Mouse (Mus musculus) kidney, adult 2 months (tissue): ENCODE results near the gene Vasn. TPM values are rescaled to one million over a fixed set of nuclear protein-coding genes. Genes with fewer than 3 reads are reported as not detected.
"Not testable (repeated sequence)": the region's sequence is repeated elsewhere in the genome, so short reads cannot be mapped to it uniquely, and the experiment has no call there.

ENCODE experiments used
- DNase-seq: peaks from one replicate; pipeline ENCODE4 v3.0.0; 2021
- H3K27ac ChIP-seq: fragments of 200-500 bp; 2 replicates; pipeline ENCODE4 v1.5.1; 2012; ENCODE audit warnings: low read depth, low read length, control low read depth, inconsistent platforms; ENCODE audit not compliant: insufficient read depth
- H3K27me3 ChIP-seq: fragments of 200-500 bp; replicated peaks from 2 replicates; pipeline ENCODE4 v1.6.1; 2012; ENCODE audit warnings: mild to moderate bottlenecking, moderate library complexity, low read length, inconsistent platforms; ENCODE audit not compliant: control insufficient read depth, insufficient read depth
- H3K36me3 ChIP-seq: fragments of 200-500 bp; 2 replicates; pipeline ENCODE4 v1.6.1; 2012; ENCODE audit warnings: mild to moderate bottlenecking, moderate library complexity, low read length, inconsistent platforms; ENCODE audit not compliant: control insufficient read depth, insufficient read depth
- H3K4me1 ChIP-seq: fragments of 200-500 bp; 2 replicates; pipeline ENCODE4 v1.6.1; 2011; ENCODE audit warnings: low read length; ENCODE audit not compliant: control insufficient read depth, insufficient read depth
- H3K4me3 ChIP-seq: fragments of 200-500 bp; 2 replicates; pipeline ENCODE4 v1.5.1; 2011; ENCODE audit warnings: mild to moderate bottlenecking, low read depth, low read length, control low read depth; ENCODE audit not compliant: insufficient read depth
- CTCF ChIP-seq: fragments of 200-500 bp; conservative IDR thresholded peaks from 2 replicates; pipeline ENCODE4 v1.5.1; 2011; ENCODE audit warnings: low read depth, mild to moderate bottlenecking, control low read depth, low read length, moderate library complexity, mixed read lengths; ENCODE audit not compliant: insufficient read depth, insufficient read length
- POLR2A ChIP-seq: fragments of 200-500 bp; IDR thresholded peaks from one replicate; pipeline ENCODE4 v1.6.1; 2011; ENCODE audit warnings: low read depth, low read length, control low read depth
- WGBS: fragments of 180-500 bp; shearing (Covaris S2); methylation state at CpG from one replicate; pipeline ENCODE4 v1.1.7; 2018; 5-methylcytosine and 5-hydroxymethylcytosine counted together
- polyA plus RNA-seq: library from polyadenylated mRNA; depleted of rRNA; stranded (reverse); fragments of >200 nt; gene quantifications from 2 replicates; pipeline ENCODE4 v1.2.3, GENCODE M21; 2012; rRNA removed

The Vasn gene
- polyA plus RNA-seq, 1 experiment: 34.6 TPM

GRCm38 (mm10) chr16:4682628-4683179 lies 43.0 kb downstream of the Vasn start:
- 81% methylated on average over 4 of the region's 4 CpGs for WGBS
- no peak overlapping the region for H3K4me3 ChIP-seq

GRCm38 (mm10) chr16:4683193-4683580 lies 43.4 kb downstream of the Vasn start:
- peaks cover 12% of the 10 kb centered on the region for H3K4me1 ChIP-seq
- peak overlapping the region; percentile 95 for H3K27ac ChIP-seq
- 22% methylated on average over 9 of the region's 9 CpGs for WGBS
- no peak for DNase-seq
- TF ChIP-seq POLR2A (no peak), CTCF (no peak)
- H3K36me3 ChIP-seq: no peaks in the 10 kb centered on the region; the same call in 1 of the 2 replicates
- peak overlapping the region; percentile 87 for H3K4me3 ChIP-seq
- H3K27me3 ChIP-seq: no peaks in the 10 kb centered on the region

More at GRCm38 (mm10) chr16:4682628-4683179, 43.0 kb downstream of the Vasn start:
- no peak for DNase-seq
- Histone ChIP-seq H3K36me3 (no peaks in the 10 kb centered on the region; the same call in 1 of the 2 replicates), H3K4me1 (peaks cover 12% of the 10 kb centered on the region), H3K27me3 (no peaks in the 10 kb centered on the region), H3K27ac (peak overlapping the region; percentile 95)
- TF ChIP-seq CTCF (no peak), POLR2A (no peak)

- DNase-seq: peak; percentile 96
- peak overlapping the region; percentile 87 for H3K4me3 ChIP-seq
- H3K27ac ChIP-seq: peak overlapping the region; percentile 95
- no peaks in the 10 kb centered on the region for H3K27me3 ChIP-seq
- peaks cover 8% of the 10 kb centered on the region for H3K4me1 ChIP-seq
- TF ChIP-seq CTCF (no peak), POLR2A (peak; percentile 79)
- peaks cover 2% of the 10 kb centered on the region for H3K36me3 ChIP-seq
- 1% methylated on average over 54 of the region's 54 CpGs for WGBS
These were observed 44.1 kb downstream of the Vasn start for GRCm38 (mm10) chr16:4683581-4684456.

DNA sequence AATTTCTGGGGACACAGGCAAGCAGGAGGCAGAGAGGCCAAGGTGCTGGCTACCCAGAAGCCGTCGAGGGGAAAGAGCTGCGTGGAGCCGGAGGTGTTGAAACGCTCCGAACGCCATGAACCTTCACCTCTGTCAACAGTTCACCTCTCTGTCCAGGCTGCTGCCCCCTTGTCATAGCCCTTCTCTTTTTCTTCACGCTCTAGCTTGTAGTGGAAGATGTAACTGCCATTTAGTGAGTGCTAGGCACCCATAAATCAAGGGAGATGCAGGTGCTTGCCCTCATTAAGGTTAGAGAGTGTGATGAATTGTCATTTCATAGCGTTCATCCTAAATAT lies 44.7 kb downstream of the Vasn start:
- no peaks in the 10 kb centered on the region for H3K27me3 ChIP-seq
- no peak for DNase-seq
- no peak for TF ChIP-seq POLR2A
- TF ChIP-seq CTCF: no peak
- peak overlapping the region; percentile 40; the same call in 1 of the 2 replicates for H3K27ac ChIP-seq
- peaks cover 4% of the 10 kb centered on the region for H3K36me3 ChIP-seq
- WGBS: under 1% methylated on average over 9 of the region's 9 CpGs
- H3K4me1 ChIP-seq: peaks cover 7% of the 10 kb centered on the region
- peak overlapping the region; percentile 87 for H3K4me3 ChIP-seq

GRCm38 (mm10) chr16:4689371-4689770 lies 49.6 kb downstream of the Vasn start:
- not testable (repeated sequence) for H3K27ac ChIP-seq, H3K27me3 ChIP-seq, H3K4me1 ChIP-seq, DNase-seq, H3K4me3 ChIP-seq
- H3K36me3 ChIP-seq: peaks cover 14% of the 10 kb centered on the region
- 100% methylated on average over 4 of the region's 4 CpGs for WGBS
- 0 out of 2 replicates have a peak, but pooled peaks have one; percentile 5 for TF ChIP-seq CTCF

Other genes with a start within 250 kb of the Vasn start
- gene Adcy9, start 219.4 kb upstream of the Vasn start, polyA plus RNA-seq: 10.4 and 12.4 TPM in 2 replicates
- 3.1 and 6.9 TPM in 2 replicates for gene Srl, start 98.1 kb upstream of the Vasn start, polyA plus RNA-seq
- gene Tfap4, start 80.1 kb upstream of the Vasn start, polyA plus RNA-seq: 4.5 and 5.1 TPM in 2 replicates
- gene Glis2, start 45.2 kb upstream of the Vasn start, polyA plus RNA-seq: 210 and 226 TPM in 2 replicates
- 27.3 and 41.8 TPM in 2 replicates for gene Pam16, start 15.0 kb upstream of the Vasn start, polyA plus RNA-seq
- gene Dnaja3, start within 50 bp of the Vasn start, polyA plus RNA-seq: 57.8 and 72.9 TPM in 2 replicates
- gene Coro7, start 39.8 kb downstream of the Vasn start, polyA plus RNA-seq: 43.1 and 54.5 TPM in 2 replicates
- gene Nmral1, start 79.4 kb downstream of the Vasn start, polyA plus RNA-seq: 5.7 and 6.6 TPM in 2 replicates
- gene Hmox2, start 86.4 kb downstream of the Vasn start, polyA plus RNA-seq: 57.2 and 70.7 TPM in 2 replicates
- gene Cdip1, start 150.4 kb downstream of the Vasn start, polyA plus RNA-seq: 83.2 and 105 TPM in 2 replicates
- 0.03 TPM in 1 of 2 replicates, not detected in the other for gene 4930562C15Rik, start 195.5 kb downstream of the Vasn start, polyA plus RNA-seq
- gene Ubald1, start 240.4 kb downstream of the Vasn start, polyA plus RNA-seq: 38.4 and 39.2 TPM in 2 replicates
- gene Mgrn1, start 246.3 kb downstream of the Vasn start, polyA plus RNA-seq: 197 and 218 TPM in 2 replicates